Mouse (Mus musculus) retina, postnatal 1 day (tissue): Measurements from ENCODE around the gene Wdr86.
"Not testable (repeated sequence)": the region's sequence is repeated elsewhere in the genome, so short reads cannot be mapped to it uniquely, and the experiment has no call there.

Experiments used
- DNase-seq: peaks from one replicate; pipeline ENCODE4 v3.0.0-alpha.2; 2012

Gene Wdr86

DNA sequence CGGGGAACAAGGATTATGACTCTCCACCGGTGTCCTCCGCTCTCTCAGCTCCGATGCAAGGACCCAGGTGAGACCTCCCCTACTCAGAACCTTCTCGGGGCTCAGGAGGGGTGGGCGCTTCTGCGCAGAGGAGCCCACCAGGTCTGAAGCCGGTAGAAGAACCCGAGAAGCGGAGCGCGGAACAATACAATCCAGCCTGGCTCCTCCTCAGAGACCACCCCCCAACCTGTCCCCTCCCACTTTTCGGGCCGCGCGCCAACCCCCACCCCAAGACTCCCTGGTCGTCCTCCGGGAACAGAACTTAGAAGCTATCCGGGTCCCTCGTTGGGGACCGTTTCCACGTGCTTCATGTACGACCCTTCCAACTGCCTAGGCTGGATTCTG lies at the start of gene Wdr86:
TSS of gene Wdr86 (minus strand) at position 240 of the 384 bp plus-strand sequence.
- DNase-seq = no peak

GRCm38 (mm10) chr5:24779881-24780512 lies 49.5 kb upstream of the Wdr86 start:
- DNase-seq = peak; percentile 73

DNA sequence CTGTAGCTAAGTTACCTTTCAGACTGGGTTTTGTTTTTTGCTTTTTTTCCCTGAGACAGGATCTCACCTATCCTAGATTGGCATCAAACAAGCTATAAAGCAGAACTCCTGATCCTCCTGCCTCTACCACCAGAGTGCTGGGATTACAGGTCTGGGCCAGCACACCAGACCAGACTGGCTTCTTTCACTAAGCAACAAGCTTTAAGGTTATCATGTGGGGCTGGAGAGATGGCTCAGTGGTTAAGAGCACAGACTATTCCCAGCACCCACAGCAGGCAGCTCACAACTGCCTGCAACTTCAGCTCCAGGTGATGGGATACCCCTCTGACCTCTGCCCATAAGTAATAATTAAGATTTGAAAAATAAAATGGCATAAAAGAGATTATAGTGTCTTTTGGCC lies 48.8 kb upstream of the Wdr86 start:
- DNase-seq = no peak

- DNase-seq = no peak
Measured at GRCm38 (mm10) chr5:24778843-24779140, 48.3 kb upstream of the Wdr86 start.

GRCm38 (mm10) chr5:24778082-24778842 lies 47.7 kb upstream of the Wdr86 start:
- DNase-seq = peak; percentile 27

- no peak for DNase-seq
Measured at GRCm38 (mm10) chr5:24776681-24777080, 46.2 kb upstream of the Wdr86 start.

DNA sequence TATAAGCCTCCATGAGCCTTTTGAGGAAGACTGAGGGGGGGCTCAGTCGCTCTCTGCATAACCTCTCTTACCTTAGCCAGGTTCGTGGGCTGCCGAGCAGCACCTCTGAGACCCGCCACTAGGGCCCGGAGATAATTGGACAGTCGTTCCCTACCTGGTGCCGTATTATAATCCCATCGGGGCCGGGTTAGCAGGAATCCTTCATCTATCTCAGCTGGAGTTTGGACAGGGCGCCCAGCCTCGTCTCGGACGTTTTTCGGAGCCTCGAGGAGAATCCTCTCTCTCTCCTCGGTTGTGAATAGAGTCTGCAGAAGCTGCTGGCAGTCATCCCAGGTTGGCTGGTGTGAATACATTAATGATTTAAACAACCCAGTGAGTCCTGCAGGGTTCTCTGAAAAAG lies 44.0 kb upstream of the Wdr86 start:
- not testable (repeated sequence) for DNase-seq

GRCm38 (mm10) chr5:24757816-24758215 lies 27.3 kb upstream of the Wdr86 start, which contains the start of gene Crygn:
Crygn (minus strand) TSS chr5:24758008.
- peak; percentile 49 for DNase-seq

- DNase-seq = no peak
Measured at GRCm38 (mm10) chr5:24756931-24757330, 26.4 kb upstream of the Wdr86 start.

DNA sequence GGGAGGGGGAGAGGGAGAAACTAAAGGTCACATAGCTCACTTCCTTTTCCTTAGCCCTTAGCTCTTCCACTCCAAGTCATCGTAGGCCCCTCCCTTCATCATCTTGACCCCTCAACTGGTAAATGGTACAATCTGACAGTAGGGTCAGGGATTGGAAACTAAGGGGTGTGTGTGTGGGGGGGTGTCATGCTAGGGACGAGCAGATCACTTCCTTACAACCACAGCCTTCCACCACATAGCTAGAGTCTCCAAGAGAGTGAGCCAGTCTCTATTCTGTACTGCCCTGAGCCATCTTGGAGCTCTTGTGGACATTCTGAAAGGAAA lies 21.6 kb upstream of the Wdr86 start:
- DNase-seq = no peak

DNA sequence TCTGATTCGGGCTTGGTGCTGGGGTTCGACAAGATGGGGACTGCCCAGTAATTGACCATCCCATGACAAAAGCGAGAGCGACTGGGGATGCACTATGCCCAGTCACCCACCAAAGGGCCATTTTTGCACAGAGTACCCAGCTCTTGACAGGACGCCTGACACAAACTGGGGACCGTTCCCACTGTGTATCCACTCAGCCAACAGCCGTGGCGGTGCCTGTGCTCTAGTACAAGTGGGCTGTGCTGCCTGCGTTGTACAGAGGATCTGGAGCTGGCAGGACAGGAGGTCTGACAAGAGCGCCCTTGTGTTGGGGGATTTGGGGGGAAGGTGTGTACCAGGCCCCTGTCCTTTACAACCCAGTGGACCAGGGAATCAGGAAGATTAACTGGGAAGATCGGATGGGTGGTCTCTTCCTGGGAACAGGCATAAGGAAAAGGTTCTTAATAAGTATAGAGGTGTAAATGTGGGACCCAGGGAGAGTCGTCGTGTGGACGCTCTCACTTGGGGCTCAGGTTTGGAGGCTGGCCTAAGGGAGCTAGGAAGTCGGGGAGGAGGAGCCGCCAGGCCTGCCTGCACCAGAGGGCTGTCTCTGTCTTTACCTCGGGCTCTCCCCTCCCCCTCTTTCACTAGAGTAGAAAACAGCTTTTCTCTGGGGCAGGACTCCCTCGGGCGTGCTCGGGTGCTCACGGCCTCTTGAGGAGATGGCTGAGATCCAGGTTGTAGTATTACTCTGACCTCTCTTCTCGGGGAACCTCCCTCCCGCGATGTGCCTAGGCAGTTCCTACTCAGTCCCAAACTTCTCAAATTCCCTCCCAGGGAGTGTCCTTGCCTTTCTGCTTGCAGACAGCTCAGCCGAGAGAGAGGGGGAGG lies 21.0 kb upstream of the Wdr86 start:
- DNase-seq = peak; percentile 57

DNA sequence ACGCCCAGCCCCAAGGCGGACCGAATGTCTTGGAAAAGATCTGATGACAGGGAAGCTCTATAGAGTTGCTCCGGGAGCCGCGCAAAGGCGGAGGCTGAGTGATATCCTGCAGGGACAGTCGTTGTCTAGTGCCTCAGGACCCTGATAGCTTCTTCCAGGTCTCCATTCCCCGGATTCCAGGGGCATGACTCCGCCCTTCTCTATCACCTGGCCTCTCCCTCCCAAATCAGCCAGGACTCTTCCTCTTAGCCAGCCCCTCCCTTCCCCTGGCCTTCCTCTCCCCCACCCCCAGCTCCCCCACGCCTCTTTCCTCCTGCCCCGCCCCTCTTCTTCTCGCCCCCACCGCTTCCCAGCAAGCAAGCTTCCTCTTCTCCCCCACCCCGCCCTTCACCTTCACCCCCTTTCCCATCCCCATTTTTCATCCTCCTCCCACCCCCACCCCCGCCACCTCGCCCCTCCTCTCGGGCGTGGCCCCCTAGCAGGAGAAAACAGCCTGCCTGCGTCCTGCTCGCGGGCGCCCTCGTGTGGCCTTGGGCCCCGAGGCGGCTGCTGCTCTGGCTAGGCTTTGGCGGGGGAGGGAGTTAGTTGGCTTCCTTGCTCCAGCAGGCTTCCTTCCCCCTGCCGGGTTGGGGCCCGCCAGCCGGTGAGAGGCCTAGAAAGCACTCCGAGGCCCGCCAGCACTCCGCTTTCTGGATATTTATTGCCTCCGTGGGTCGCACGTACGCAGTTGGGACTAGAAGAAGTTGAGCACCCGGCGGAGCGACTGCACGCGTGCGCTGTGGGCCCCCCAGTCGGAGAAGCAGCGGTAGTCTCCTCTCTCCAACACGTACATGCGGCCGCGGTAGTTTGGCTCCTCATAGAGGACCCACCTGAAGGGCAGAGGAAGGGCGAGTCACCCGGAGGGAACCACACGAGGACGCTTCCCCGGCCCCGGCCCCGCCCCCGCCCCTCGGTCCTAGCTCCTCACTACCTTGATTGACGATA lies 20.1 kb upstream of the Wdr86 start:
- peak; percentile 92 for DNase-seq

GRCm38 (mm10) chr5:24749731-24750130 lies 19.2 kb upstream of the Wdr86 start:
- DNase-seq = no peak

GRCm38 (mm10) chr5:24747533-24747932 lies 17.0 kb upstream of the Wdr86 start:
- DNase-seq = peak; percentile 40

GRCm38 (mm10) chr5:24743956-24744355 lies 13.4 kb upstream of the Wdr86 start:
- DNase-seq = no peak

DNA sequence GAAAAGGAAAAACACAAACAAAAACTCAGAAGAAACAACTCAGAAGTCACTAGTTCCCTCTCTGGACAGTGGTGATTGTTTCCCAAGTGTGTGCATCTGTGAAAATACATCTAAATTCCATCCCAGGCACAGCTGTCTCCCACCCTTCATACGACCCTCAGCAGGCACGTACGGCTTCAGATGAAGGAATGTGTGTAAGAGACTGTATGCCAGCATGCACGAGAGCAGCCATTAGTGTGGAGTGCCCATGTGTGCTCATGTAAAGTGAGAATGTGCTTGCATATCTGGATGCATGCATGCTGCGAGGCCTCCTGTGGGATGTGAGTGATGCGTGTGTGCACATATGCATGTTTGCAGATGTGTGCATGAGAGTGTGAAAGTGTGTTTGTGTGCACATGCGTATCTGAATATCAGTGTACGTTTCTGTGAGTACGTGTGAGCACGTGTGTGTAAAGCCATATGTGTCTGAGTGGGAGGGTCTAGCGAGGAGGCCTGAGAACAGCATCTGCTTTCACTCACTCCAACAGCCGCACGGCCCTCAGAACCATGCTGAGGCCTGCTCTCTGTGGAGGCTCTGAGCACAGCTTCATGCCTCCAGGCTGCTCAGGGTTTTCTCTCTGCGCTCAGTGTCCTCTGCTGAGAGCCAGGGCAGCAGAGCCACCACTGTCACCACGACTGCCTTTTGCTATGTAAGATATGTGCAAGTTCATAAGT lies 10.8 kb upstream of the Wdr86 start:
- peak; percentile 50 for DNase-seq

DNA sequence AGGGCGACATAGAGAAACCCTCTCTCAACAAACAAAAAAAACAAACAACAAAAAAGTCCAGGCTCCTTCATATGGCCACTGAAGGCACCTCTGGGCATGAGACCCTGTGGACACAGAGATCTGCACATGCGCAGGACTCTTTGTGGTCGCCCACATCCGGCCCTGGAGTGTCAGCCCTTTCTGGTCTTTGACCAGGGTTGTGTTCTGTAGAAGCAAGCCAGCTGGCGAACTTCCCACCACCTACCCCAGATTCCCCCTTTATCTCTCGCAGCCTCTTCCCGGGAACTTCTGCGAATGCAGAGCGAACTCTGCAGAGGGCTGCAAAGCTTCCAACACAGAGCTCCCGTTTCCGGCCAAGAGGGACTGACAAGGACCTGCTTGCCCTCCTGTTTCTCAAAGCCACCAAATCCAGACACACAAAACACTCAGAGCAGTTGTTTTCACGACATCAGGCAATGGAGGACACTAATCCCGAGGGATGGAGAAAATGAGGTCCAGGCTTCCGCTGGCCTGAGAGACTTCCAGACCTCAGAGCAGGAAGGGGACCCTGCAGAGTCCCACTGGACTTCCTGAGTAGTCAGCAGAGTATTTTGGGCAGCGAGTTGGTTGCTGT lies 8.7 kb upstream of the Wdr86 start:
- no peak for DNase-seq

DNA sequence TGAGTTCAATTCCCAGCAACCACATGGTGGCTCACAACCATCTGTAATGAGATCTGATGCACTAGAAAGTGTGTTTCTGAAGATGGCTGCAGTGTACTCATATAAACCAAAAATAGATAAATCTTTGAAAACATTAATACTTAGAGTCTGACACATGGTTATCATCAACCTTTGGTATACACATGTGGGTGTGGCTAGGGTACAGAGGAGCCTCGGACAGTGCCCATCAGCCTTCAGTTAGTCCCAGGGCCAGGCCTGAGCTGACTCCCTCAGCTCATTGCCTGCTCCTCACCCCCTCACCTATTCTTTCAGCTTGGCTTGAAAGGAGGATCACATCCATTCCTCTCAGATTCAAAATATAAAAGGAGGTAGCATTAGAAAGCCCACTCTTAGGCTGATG lies 8.0 kb upstream of the Wdr86 start:
- DNase-seq = no peak

DNA sequence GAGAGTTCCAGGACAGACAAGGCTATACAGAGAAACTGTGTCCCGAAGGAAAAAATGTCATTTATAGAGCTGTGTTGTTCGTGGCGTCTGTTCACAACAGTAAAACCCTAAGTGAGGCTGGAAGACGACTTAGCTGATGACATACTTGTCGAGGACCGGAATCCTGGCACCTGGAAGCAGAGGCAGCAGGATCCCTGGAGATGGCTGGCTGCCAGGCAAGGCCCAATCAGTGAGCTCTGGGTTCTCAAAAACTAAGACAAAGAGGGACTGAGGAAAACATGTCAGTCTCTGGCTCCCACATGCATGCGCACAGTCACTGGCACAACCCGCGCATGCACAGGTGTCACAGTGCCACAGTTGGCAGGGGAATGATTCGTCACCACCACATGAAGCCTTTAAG lies 7.1 kb upstream of the Wdr86 start:
- no peak for DNase-seq

DNA sequence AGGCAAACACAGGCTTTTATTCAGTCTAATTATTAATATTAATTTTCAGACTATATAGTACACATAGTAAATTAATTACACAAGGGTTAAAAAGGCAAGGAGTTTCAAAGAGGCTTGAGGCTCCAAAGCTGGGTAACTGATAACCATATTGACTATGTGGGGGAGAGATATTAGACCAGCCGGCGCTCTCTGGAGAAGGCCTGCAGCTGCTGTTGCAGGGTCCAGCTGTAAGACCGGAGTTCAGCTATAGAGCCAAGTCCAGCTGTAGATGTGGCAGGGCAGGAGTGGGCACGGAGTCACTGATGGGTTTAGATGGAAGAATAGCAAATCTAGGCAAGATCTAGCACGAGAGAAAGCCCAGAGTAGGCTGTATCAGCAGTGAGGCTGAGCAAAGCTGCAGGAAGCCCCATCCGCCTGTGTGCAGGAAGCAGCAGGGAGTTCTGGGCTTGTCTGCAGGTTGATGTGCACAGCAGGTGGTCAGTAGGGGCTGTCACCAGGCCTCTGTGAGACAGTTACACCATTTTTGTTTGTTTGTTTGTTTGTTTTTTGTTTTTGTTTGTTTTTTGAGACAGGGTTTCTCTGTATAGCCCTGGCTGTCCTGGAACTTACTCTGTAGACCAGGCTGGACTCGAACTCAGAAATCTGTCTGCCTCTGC lies 3.4 kb upstream of the Wdr86 start:
- no peak for DNase-seq

DNA sequence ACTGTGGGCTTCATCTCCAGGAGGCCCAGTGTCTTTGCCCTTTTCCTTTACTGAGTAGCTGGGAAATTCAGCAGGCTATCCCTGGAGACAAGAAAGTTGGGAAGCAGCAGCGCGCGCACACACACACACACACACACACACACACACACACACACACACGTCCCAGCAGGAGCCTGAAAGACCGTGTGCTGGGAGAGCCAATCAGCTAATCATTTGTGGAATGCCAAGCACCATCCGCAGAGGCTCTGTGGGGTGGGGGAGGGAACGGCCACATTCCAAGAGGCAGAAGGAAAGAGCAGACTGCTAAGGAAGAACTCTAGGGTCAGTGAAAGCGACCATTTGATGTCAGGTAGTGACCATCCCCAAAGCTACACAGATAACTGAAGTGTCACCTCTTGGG lies 2.6 kb upstream of the Wdr86 start:
- DNase-seq = peak; percentile 73
